Mouse (Mus musculus): ENCODE measurements around the gene Tssc4.

Tssc4 gene

DNA sequence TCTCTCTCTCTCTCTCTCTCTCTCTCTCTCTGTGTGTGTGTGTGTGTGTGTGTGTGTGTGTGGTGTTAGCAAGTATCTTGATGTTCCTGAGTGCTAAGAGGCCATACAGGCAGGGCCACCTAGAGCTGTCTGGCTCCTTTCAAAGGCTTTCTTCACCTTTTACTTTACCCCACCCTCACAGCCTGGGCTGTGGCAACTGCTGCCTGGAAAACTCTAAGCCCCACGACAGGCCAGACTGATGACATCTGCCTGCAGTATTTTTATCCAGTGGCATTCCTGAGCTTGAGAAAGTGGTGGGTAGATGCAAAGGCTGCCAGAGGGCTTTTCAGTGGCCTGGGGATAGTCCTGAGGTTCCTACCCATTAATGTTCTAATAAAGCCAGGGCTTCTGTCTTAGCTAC is 43.3 kb downstream of the Tssc4 start:
- no peak for DNase-seq

GRCm38 (mm10) chr7:143114773-143115172 is 45.7 kb downstream of the Tssc4 start:
- no peak for DNase-seq

DNA sequence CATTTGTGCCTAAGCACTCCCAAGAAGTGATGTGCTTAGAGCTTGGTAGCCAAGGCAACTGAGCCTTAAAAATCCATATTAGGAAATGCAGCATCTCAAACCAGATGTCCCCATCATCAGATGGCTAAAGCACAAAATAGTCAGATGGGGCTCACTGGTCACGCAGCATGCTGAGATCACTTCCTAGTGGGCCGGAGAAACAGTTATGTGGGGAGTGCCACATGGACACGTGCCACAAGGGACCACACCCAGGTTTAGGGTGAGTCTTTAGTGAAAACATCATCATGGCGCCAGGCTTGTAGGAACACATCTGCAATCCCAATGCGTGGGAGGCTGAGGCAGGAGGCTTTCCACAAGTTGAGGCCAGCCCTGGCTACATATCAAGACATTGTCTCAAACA is 47.5 kb downstream of the Tssc4 start:
- no peak for DNase-seq

- DNase-seq = no peak
Observed at GRCm38 (mm10) chr7:143119407-143119806, 50.4 kb downstream of the Tssc4 start.

DNA sequence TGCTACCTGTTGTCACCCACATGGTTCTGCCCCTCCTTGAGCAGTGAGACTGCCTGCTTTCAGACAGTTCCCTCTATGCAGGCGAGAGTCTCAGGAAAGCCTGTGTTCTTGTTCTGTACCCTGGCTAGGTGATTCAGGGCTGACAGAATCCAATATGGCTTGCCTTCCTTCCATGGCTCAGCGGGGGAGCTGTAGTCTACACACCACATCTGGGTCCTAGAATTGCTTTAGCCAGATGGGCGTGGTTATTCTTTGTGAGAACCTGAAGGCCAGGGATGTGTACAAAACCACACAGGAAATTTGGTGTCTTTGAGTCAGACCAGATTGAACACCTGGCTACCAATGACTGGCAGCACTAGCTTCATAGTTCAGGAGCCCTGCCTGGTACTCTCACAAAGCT is 50.8 kb downstream of the Tssc4 start:
- DNase-seq = no peak

All from thymus, adult 18-20 months (tissue).